ENCODE assay signal across 12 mouse cellular contexts in genomic region chr2:119767246-119767645, GRCm38 (mm10). TPM values are rescaled to one million over a fixed set of nuclear protein-coding genes. Genes with fewer than 3 reads are reported as not detected.
A peak's percentile ranks its signal among the peaks of the same experiment; 100 is the strongest.
DNase-seq lines count a peak whose midpoint lies in the region; ATAC-seq and TF ChIP-seq lines count a peak whose summit lies in the region.
"Had no signal": no experiment of that assay in that cellular context is flagged by ENCODE, and none has a peak within 500 bp of the region (broad histone marks: within the 10 kb centered on the region; RNA-seq: fewer than 3 reads in every experiment).

No protein-coding gene starts in this region.

- H3K27ac ChIP-seq in heart, adult 2 months: no peak overlapping the region
- no peak overlapping the region for H3K27ac ChIP-seq in heart, embryonic 12.5 days (ENCODE audit: poor library complexity, severe bottlenecking)
- H3K27ac ChIP-seq in lung, embryonic 15.5 days: no peak overlapping the region
- H3K27ac ChIP-seq in midbrain, embryonic 10.5 days (replicated peaks): no peak overlapping the region
- H3K27ac ChIP-seq: hindbrain, embryonic 15.5 days; limb, embryonic 12.5 days had no signal

- no peak overlapping the region for H3K4me3 ChIP-seq in heart, adult 2 months
- H3K4me3 ChIP-seq in heart, embryonic 12.5 days: no peak overlapping the region
- no peak overlapping the region for H3K4me3 ChIP-seq in lung, embryonic 15.5 days
- no peak overlapping the region for H3K4me3 ChIP-seq in midbrain, embryonic 10.5 days
- H3K4me3 ChIP-seq: hindbrain, embryonic 15.5 days; limb, embryonic 12.5 days had no signal

- H3K36me3 ChIP-seq in heart, adult 2 months (ENCODE audit: control insufficient read depth, insufficient read depth, low read length): no peaks in the 10 kb centered on the region
- H3K36me3 ChIP-seq in heart, embryonic 12.5 days: peaks cover 75% of the 10 kb centered on the region
- H3K36me3 ChIP-seq in lung, embryonic 15.5 days: peaks cover 62% of the 10 kb centered on the region
- H3K36me3 ChIP-seq in midbrain, embryonic 10.5 days: peaks cover 88% of the 10 kb centered on the region

- no peak for TF ChIP-seq EP300 in heart, adult 2 months (IDR thresholded peaks at IDR 0.05; ENCODE audit: insufficient read depth, low read depth, low read length)

- peak; percentile 29 for TF ChIP-seq CTCF in heart, adult 2 months (IDR thresholded peaks at IDR 0.05)

- no peak for TF ChIP-seq POLR2A in heart, adult 2 months (IDR thresholded peaks at IDR 0.05; ENCODE audit: insufficient read depth, low read depth, low read length)

- H3K27me3 ChIP-seq in heart, adult 2 months (ENCODE audit: control insufficient read depth, insufficient read depth, low read length): no peaks in the 10 kb centered on the region
- H3K27me3 ChIP-seq in heart, embryonic 12.5 days (replicated peaks): peaks cover 5% of the 10 kb centered on the region
- H3K27me3 ChIP-seq in lung, embryonic 15.5 days: no peaks in the 10 kb centered on the region
- peaks cover under 1% of the 10 kb centered on the region; the same call in 1 of the 2 replicates for H3K27me3 ChIP-seq in midbrain, embryonic 10.5 days (ENCODE audit: low read depth, poor library complexity, severe bottlenecking)
- H3K27me3 ChIP-seq: hindbrain, embryonic 15.5 days had no signal

- no peaks in the 10 kb centered on the region for H3K79me2 ChIP-seq in heart, adult 2 months (replicated peaks; ENCODE audit: control insufficient read depth, insufficient read depth, low read length)

- WGBS in heart, adult 2 months: 95% methylated on average over 6 of the region's 6 CpGs
- 91% methylated on average over 6 of the region's 6 CpGs for WGBS in heart, embryonic 12.5 days
- 89% methylated on average over 6 of the region's 6 CpGs for WGBS in lung, embryonic 15.5 days
- 95% methylated on average over 6 of the region's 6 CpGs for WGBS in midbrain, embryonic 10.5 days

- DNase-seq in heart, adult 2 months: no peak
- DNase-seq in lung, postnatal 4 days: no peak
- peak; percentile 62 for DNase-seq in ZHBTc4 (ENCODE audit: low read depth, low spot score)
- peak; percentile 36 for DNase-seq in thymus, postnatal 14 days
- DNase-seq in midbrain, embryonic 10.5 days (ENCODE audit: low spot score): no peak
- DNase-seq: midbrain, embryonic 14.5 days had no signal

- intact Hi-C loops in heart, adult 2 months (cut with DNase I): no loop called here

- no peak for ATAC-seq in heart, embryonic 12.5 days (ENCODE audit: insufficient number of reproducible peaks, low FRiP score)
- peak; percentile 47; the same call in 1 of the 2 replicates for ATAC-seq in lung, embryonic 15.5 days (ENCODE audit: borderline replicate concordance, extremely low read depth, low FRiP score, low TSS enrichment)
- no peak for ATAC-seq in erythroblast, adult 5-6 weeks (replicated peaks; ENCODE audit: low FRiP score, poor library complexity, severe bottlenecking)

- no peak overlapping the region for H3K4me2 ChIP-seq in heart, embryonic 12.5 days
- no peak overlapping the region for H3K4me2 ChIP-seq in lung, embryonic 15.5 days
- H3K4me2 ChIP-seq: hindbrain, embryonic 15.5 days; limb, embryonic 12.5 days had no signal

- no peaks in the 10 kb centered on the region for H3K4me1 ChIP-seq in heart, adult 2 months (ENCODE audit: control insufficient read depth, insufficient read depth, low read length)
- no peaks in the 10 kb centered on the region for H3K4me1 ChIP-seq in heart, embryonic 12.5 days (replicated peaks)
- no peaks in the 10 kb centered on the region for H3K4me1 ChIP-seq in lung, embryonic 15.5 days
- no peaks in the 10 kb centered on the region for H3K4me1 ChIP-seq in midbrain, embryonic 10.5 days
- H3K4me1 ChIP-seq: hindbrain, embryonic 15.5 days; limb, embryonic 12.5 days had no signal

- H3K9ac ChIP-seq in heart, adult 2 months (ENCODE audit: low read depth, low read length): no peak overlapping the region
- H3K9ac ChIP-seq in heart, embryonic 12.5 days: no peak overlapping the region
- H3K9ac ChIP-seq in lung, embryonic 15.5 days: no peak overlapping the region
- H3K9ac ChIP-seq: hindbrain, embryonic 15.5 days; limb, embryonic 12.5 days had no signal

- H3K9me3 ChIP-seq in heart, embryonic 12.5 days (replicated peaks): no peaks in the 10 kb centered on the region
- H3K9me3 ChIP-seq in lung, embryonic 15.5 days: no peaks in the 10 kb centered on the region
- H3K9me3 ChIP-seq in midbrain, embryonic 10.5 days (replicated peaks): no peaks in the 10 kb centered on the region
- H3K9me3 ChIP-seq: hindbrain, embryonic 15.5 days; limb, embryonic 12.5 days had no signal

RNA-seq across cellular contexts. Expression of gene Ltk, which starts 7.0 kb away (rescaled TPM):
- not detected for total RNA-seq in heart, adult 2 months (2021)
- polyA plus RNA-seq in heart, adult 2 months (2012; rRNA removed): 0.09 and 0.39 TPM in 2 replicates
- 0.13 and 0.17 TPM in 2 replicates for polyA plus RNA-seq in heart, embryonic 12.5 days (2016; fragmentation: Nextera tagmentation; extraction: Ambion mirVana)
- 1.3 and 1.4 TPM in 2 replicates for polyA plus RNA-seq in lung, embryonic 15.5 days (2015; fragmentation: Nextera tagmentation; extraction: Ambion mirVana)
- total RNA-seq in erythroblast, adult 5-6 weeks (2015; ENCODE audit: low replicate concordance): not detected in 2 replicates
- not detected in 2 replicates for total RNA-seq in erythroblast, adult 5-6 weeks (2017; ENCODE audit: low replicate concordance)
- 0.11 TPM in 1 of 2 replicates, not detected in the other for polyA plus RNA-seq in midbrain, embryonic 10.5 days (2016; fragmentation: Nextera tagmentation; extraction: Ambion mirVana)
- polyA plus RNA-seq: embryonic facial prominence, embryonic 11.5 days; limb, embryonic 12.5 days had no signal

RNA-seq across cellular contexts. Expression of gene Rpap1, which starts 20.1 kb away (rescaled TPM):
- 10 to 100 TPM; 12.2 to 13.3 TPM for total RNA-seq in heart, adult 2 months (2021)
- 10.5 and 12.1 TPM in 2 replicates for polyA plus RNA-seq in heart, adult 2 months (2012; rRNA removed)
- 22.8 and 23.9 TPM in 2 replicates for polyA plus RNA-seq in heart, embryonic 12.5 days (2016; fragmentation: Nextera tagmentation; extraction: Ambion mirVana)
- 30.4 and 31.7 TPM in 2 replicates for polyA plus RNA-seq in lung, embryonic 15.5 days (2015; fragmentation: Nextera tagmentation; extraction: Ambion mirVana)
- 1.3 and 2.7 TPM in 2 replicates for total RNA-seq in erythroblast, adult 5-6 weeks (2015; ENCODE audit: low replicate concordance)
- 0.51 and 0.84 TPM in 2 replicates for total RNA-seq in erythroblast, adult 5-6 weeks (2017; ENCODE audit: low replicate concordance)
- polyA plus RNA-seq in midbrain, embryonic 10.5 days (2016; fragmentation: Nextera tagmentation; extraction: Ambion mirVana): 39.8 and 41.0 TPM in 2 replicates

RNA-seq across cellular contexts. Expression of gene Itpka, which starts 25.1 kb away (rescaled TPM):
- total RNA-seq in heart, adult 2 months (2021): under 1 TPM; 0.52 to 0.59 TPM
- 0.44 and 1.3 TPM in 2 replicates for polyA plus RNA-seq in heart, adult 2 months (2012; rRNA removed)
- polyA plus RNA-seq in heart, embryonic 12.5 days (2016; fragmentation: Nextera tagmentation; extraction: Ambion mirVana): 3.0 and 3.1 TPM in 2 replicates
- polyA plus RNA-seq in lung, embryonic 15.5 days (2015; fragmentation: Nextera tagmentation; extraction: Ambion mirVana): 1.6 and 2.4 TPM in 2 replicates
- total RNA-seq in erythroblast, adult 5-6 weeks (2015; ENCODE audit: low replicate concordance): not detected in 2 replicates
- total RNA-seq in erythroblast, adult 5-6 weeks (2017; ENCODE audit: low replicate concordance): not detected in 2 replicates
- 0.73 and 1.4 TPM in 2 replicates for polyA plus RNA-seq in midbrain, embryonic 10.5 days (2016; fragmentation: Nextera tagmentation; extraction: Ambion mirVana)

RNA-seq across cellular contexts. Expression of gene Tyro3, which starts 30.3 kb away (rescaled TPM):
- 1 to 10 TPM; 1.2 to 1.5 TPM for total RNA-seq in heart, adult 2 months (2021)
- 1.6 and 2.7 TPM in 2 replicates for polyA plus RNA-seq in heart, adult 2 months (2012; rRNA removed)
- polyA plus RNA-seq in heart, embryonic 12.5 days (2016; fragmentation: Nextera tagmentation; extraction: Ambion mirVana): 9.2 and 10.7 TPM in 2 replicates
- polyA plus RNA-seq in lung, embryonic 15.5 days (2015; fragmentation: Nextera tagmentation; extraction: Ambion mirVana): 21.4 and 21.6 TPM in 2 replicates
- total RNA-seq in erythroblast, adult 5-6 weeks (2015; ENCODE audit: low replicate concordance): not detected in 2 replicates
- total RNA-seq in erythroblast, adult 5-6 weeks (2017; ENCODE audit: low replicate concordance): not detected in 2 replicates
- polyA plus RNA-seq in midbrain, embryonic 10.5 days (2016; fragmentation: Nextera tagmentation; extraction: Ambion mirVana): 27.6 and 27.9 TPM in 2 replicates

Comparison
In these comparisons a context has a peak if more than half of its experiments do, and no peak if none do; other contexts are left out.
1. DNase-seq: peak in ZHBTc4 (single experiment) and thymus, postnatal 14 days (single experiment); none in heart, adult 2 months (0 of 2), lung, postnatal 4 days (0 of 2) and midbrain, embryonic 10.5 days (single experiment).